Mouse (Mus musculus) cerebellum, adult 2 months (tissue): Measurements from ENCODE around the gene Rnase2b.

Experiments used
- CTCF ChIP-seq: fragments of 200-500 bp; IDR thresholded peaks from 2 replicates; pipeline ENCODE4 v1.5.1; 2011; ENCODE audit warnings: low read depth, mild to moderate bottlenecking, control low read depth, low read length, moderate library complexity, borderline replicate concordance; ENCODE audit not compliant: insufficient read depth
- POLR2A ChIP-seq: fragments of 200-500 bp; IDR thresholded peaks from 2 replicates; pipeline ENCODE4 v1.6.1; 2011; ENCODE audit warnings: low read length, control low read depth, borderline replicate concordance; ENCODE audit not compliant: insufficient read depth

- TF ChIP-seq POLR2A (no peak), CTCF (no peak)
These were observed 18.8 kb upstream of the Rnase2b start for GRCm38 (mm10) chr14:51143287-51143686.
